Mouse (Mus musculus): Measurements from ENCODE around the gene Ctc1. TPM values are rescaled to one million over a fixed set of nuclear protein-coding genes. Genes with fewer than 3 reads are reported as not detected.

Gene Ctc1
- total RNA-seq, 2 experiments from 2014 or later, result 50.2 to 51.3 TPM

Small RNAs within 50 kb of the gene (microRNA-seq; reads per million reads assigned to microRNA genes)
- gene Mir3062, result not detected

Other genes with a start within 250 kb of the Ctc1 start
- gene Ndel1, start 144.1 kb upstream of the Ctc1 start, total RNA-seq (2021), result 10 to 100 TPM; 59.1 to 61.4 TPM
- under 1 TPM; 0.17 to 0.20 TPM for gene Rnf222, start 127.4 kb upstream of the Ctc1 start, total RNA-seq (2021)
- 1,000 to 10,000 TPM; 1,502 to 1,552 TPM for gene Rpl26, start 114.3 kb upstream of the Ctc1 start, total RNA-seq (2021)
- gene Odf4, start 88.8 kb upstream of the Ctc1 start, total RNA-seq (2021), result 1 to 10 TPM; 1.5 TPM
- 10 to 100 TPM; 28.6 to 29.5 TPM for gene Arhgef15, start 58.4 kb upstream of the Ctc1 start, total RNA-seq (2021)
- 1 to 10 TPM; 5.8 to 5.9 TPM for gene Slc25a35, start 47.8 kb upstream of the Ctc1 start, total RNA-seq (2021)
- 10 to 100 TPM; 19.4 to 20.1 TPM for gene Rangrf, start 40.7 kb upstream of the Ctc1 start, total RNA-seq (2021)
- 10 to 100 TPM; 37.5 to 42.3 TPM for gene Pfas, start 7.5 kb upstream of the Ctc1 start, total RNA-seq (2021)
- 10 to 100 TPM; 41.5 to 41.7 TPM for gene Aurkb, start 29.7 kb downstream of the Ctc1 start, total RNA-seq (2021)
- 10 to 100 TPM; 24.3 to 26.0 TPM for gene Borcs6, start 43.8 kb downstream of the Ctc1 start, total RNA-seq (2021)
- 10 to 100 TPM; 20.6 TPM for gene Tmem107, start 54.9 kb downstream of the Ctc1 start, total RNA-seq (2021)
- 100 to 1,000 TPM; 208 to 226 TPM for gene Vamp2, start 72.6 kb downstream of the Ctc1 start, total RNA-seq (2021)
- 100 to 1,000 TPM in 1 of 2 experiments, 10 to 100 TPM in 1; 99.4 to 130 TPM for gene Per1, start 79.3 kb downstream of the Ctc1 start, total RNA-seq (2021)
- under 1 TPM; 0.51 to 0.59 TPM for gene Hes7, start 104.5 kb downstream of the Ctc1 start, total RNA-seq (2021)
- gene 9130213A22Rik, start 106.7 kb downstream of the Ctc1 start, total RNA-seq (2021), result 1 to 10 TPM; 1.3 to 1.4 TPM
- under 1 TPM; 0.67 to 0.73 TPM for gene Aloxe3, start 110.0 kb downstream of the Ctc1 start, total RNA-seq (2021)
- not detected for gene Alox12b, start 141.1 kb downstream of the Ctc1 start, total RNA-seq (2021)
- gene Alox8, start 181.9 kb downstream of the Ctc1 start, total RNA-seq (2021), result under 1 TPM in 1 of 2 experiments, not detected in 1; 0.08 TPM
- not detected for gene Gucy2e, start 221.1 kb downstream of the Ctc1 start, total RNA-seq (2021)